Mouse (Mus musculus): ENCODE data around the gene Kidins220.

Gene Kidins220

GRCm38 (mm10) chr12:24961821-24962220 lies 12.9 kb upstream of the Kidins220 start:
- in situ Hi-C loops (cut with MboI; ENCODE audit: unreplicated experiment in 2 of 2), result no loop called here

DNA sequence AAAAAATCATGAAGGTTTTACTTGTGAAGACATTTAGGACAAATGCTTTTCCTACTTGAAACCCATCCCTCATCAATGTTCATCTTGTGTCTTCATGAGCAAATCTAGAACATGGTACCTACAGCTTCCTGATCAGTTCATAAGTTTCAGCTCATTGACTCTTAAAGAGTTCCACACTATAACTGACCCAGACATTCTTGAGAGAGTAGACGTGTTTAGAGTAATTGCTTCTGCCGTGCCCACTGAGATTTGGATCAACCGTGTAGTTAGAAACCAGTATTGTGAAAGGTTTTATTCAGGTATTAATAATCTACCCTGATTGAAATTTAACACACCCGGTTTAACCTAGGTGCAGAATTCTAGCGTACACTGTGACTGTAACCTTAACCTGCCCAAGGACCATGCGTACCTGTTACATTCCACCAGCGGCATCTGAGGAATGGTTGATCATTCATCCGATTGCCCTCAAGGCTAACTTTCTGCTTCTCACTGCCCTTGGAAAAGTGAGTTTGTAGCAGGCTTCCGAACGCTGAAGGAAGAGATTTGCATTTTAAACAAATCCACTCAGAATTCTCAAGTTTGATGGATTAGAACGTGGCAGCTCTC lies 12.3 kb upstream of the Kidins220 start:
- in situ Hi-C loops (cut with MboI; ENCODE audit: unreplicated experiment in 2 of 2), result no loop called here

GRCm38 (mm10) chr12:24963393-24964022 lies 11.2 kb upstream of the Kidins220 start:
- in situ Hi-C loops (cut with MboI; ENCODE audit: unreplicated experiment in 2 of 2), result no loop called here

DNA sequence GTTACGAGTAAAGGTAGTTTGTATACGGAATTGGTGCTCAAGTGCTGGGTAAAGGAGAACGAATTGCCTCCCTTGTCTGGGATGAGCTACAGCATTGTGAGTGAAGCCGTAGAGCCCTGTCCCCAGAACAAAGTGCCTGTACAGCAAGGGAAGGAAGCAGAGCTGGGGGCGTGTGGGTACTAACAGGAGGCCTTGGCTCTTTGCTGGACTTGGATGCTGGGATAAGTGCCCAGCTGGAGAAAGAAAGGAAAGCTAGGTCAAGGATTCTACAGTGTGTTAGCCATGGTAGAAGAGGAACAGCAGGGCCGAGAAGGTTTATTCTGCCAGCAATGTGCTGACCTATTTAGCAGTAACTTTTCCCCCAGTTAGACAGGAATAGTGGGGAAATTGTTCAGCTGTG lies 9.3 kb upstream of the Kidins220 start:
- in situ Hi-C loops (cut with MboI; ENCODE audit: unreplicated experiment in 2 of 2), result no loop called here

- in situ Hi-C loops (cut with MboI; ENCODE audit: unreplicated experiment in 2 of 2), result no loop called here
Measured at GRCm38 (mm10) chr12:24966046-24966445, 8.7 kb upstream of the Kidins220 start.

DNA sequence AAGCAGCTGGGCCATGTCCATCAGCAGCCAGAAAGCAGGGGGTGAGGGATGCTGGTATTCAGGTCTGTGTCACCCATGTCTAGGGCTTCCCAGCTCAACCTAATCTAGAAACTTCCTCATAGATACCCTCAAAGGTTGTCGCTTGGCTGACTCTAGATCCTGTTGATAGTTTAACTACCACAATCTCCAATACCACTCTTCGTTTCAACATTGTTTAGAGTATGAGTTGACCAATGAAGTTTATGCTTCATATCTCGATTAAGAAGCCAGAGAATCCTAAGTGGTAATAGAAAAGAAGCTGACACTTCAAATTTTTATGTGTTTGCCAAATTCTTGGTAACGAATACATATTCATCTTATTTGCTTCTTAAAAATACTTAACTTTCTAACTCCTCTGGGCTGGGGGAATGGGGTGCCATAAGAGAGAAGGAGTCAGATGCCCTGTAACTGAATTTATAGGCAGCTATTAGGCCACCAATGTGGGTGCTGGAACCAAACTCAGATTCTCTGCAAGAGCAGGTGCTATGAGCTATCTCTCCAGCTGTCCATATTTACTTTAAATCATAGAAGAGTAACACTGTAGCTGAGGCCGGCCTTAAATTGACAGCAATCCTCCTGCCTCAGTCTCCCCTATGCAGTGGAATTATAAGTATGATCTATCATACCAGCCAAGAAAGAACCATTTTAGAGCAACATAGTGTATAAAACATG lies 3.1 kb upstream of the Kidins220 start:
- in situ Hi-C loops (cut with MboI; ENCODE audit: unreplicated experiment in 2 of 2), result loop anchor here (10.0 kb wide), 2 partner anchors 267 to 477 kb away; partner anchors contain the start of genes Taf1b (in 2 of the 2) and Rrm2 (in 1 of the 2)

GRCm38 (mm10) chr12:24972371-24973350 lies 2.1 kb upstream of the Kidins220 start:
- in situ Hi-C loops (cut with MboI; ENCODE audit: unreplicated experiment in 2 of 2), result loop anchor here (10.0 kb wide), 2 partner anchors 268 to 478 kb away; partner anchors contain the start of genes Taf1b (in 2 of the 2) and Rrm2 (in 1 of the 2)

DNA sequence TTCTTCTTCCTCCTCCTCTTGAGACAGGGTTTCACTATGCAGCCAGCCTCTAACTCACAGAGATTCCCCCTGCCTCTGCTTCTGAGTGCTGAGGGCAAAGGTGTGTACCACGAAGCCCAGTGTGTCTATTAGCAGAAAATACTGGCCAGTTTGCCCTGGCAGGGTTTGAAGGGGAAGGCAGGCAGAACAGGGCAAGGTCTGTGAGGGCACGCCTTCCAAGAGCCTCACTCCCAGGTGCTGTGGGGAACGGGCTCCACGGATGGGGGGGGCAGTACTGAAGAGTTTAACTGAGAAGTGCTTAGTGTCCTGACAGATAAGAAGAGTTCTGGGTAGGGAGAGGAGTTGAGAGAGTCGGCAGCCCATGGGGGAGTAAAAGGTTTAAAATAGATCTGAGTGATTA lies 1.1 kb upstream of the Kidins220 start:
- in situ Hi-C loops (cut with MboI; ENCODE audit: unreplicated experiment in 2 of 2), result loop anchor here (10.0 kb wide), 2 partner anchors 269 to 479 kb away; partner anchors contain the start of genes Taf1b (in 2 of the 2) and Rrm2 (in 1 of the 2)

- in situ Hi-C loops (cut with MboI; ENCODE audit: unreplicated experiment in 2 of 2), result loop anchor here (10.0 kb wide), 2 partner anchors 270 to 480 kb away; partner anchors contain the start of genes Taf1b (in 2 of the 2) and Rrm2 (in 1 of the 2)
Measured at GRCm38 (mm10) chr12:24975115-24975733, 499 bp downstream of the Kidins220 start.

DNA sequence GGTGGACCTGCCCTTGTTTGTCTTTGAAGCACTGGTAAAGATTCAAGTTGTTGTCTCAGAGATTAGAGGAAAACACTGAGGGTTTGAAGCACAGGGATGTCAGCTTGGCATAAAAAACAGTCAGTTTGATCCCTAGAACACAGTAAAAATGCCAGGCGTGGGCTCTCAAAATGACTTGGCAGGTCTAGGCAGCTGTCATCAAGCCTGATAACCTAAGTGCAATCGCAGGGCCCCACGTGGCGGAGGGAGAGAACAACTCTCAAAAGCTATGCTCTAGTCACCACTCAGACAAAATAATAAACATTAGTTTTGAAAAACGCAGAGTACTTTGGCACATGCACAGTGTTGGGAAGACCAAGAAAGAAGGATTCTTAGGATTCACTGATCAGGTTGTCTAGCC lies 10.5 kb downstream of the Kidins220 start:
- in situ Hi-C loops (cut with MboI; ENCODE audit: unreplicated experiment in 2 of 2), result no loop called here

GRCm38 (mm10) chr12:24995350-24995749 lies 20.6 kb downstream of the Kidins220 start:
- in situ Hi-C loops (cut with MboI; ENCODE audit: unreplicated experiment in 2 of 2), result no loop called here

GRCm38 (mm10) chr12:25005350-25005749 lies 30.6 kb downstream of the Kidins220 start:
- in situ Hi-C loops (cut with MboI; ENCODE audit: unreplicated experiment in 2 of 2), result no loop called here

GRCm38 (mm10) chr12:25009957-25010356 lies 35.2 kb downstream of the Kidins220 start:
- in situ Hi-C loops (cut with MboI; ENCODE audit: unreplicated experiment in 2 of 2), result no loop called here

DNA sequence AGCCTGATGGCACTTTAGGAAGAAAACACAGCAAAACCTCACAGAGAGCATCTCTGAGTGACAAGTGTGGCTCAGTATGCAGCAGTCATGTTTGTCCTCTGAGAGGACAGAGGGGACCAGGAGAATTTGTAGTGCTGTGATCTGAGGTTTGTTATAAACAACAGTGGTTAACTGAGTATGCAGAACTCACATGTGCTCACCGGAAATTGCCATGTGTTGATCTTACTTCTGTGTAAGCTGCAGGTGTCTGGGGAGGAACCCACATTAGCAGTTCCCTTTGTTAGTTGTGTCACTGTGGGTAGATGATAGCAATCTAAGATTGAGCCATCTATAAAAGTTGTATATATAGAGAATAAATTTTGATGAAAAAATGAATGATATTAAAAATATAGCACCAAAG lies 35.7 kb downstream of the Kidins220 start:
- in situ Hi-C loops (cut with MboI; ENCODE audit: unreplicated experiment in 2 of 2), result no loop called here

DNA sequence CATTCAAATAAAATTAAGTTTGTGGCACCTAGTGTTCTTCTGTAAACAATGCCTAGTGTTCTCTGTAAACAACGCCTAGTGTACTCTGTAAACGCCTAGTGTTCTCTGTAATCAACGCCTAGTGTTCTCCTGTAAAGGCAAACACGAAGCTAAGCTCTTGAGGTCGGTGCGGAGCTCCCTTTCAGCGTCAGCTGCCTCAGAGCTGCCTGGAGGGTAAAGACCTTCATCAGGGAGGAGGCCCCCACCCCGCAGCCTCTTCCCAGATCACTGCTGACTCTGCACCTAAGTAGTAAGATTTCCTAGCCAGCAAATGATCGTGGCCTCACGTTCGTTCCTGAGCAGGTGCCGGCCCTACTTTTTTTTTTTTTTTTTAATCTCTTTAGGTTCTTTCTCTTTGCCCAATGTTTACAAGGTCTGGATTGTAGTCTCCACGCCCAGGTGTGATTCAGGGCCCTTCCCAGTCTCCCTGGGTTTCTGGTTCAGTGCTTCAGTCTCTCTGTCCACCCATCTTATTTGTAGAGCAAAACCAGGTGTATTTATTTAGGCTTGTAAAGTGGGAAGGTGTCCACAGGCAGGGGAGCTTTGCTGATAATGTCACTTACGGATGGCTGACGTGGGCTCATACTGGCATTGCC lies 37.1 kb downstream of the Kidins220 start:
- in situ Hi-C loops (cut with MboI; ENCODE audit: unreplicated experiment in 2 of 2), result no loop called here

- in situ Hi-C loops (cut with MboI; ENCODE audit: unreplicated experiment in 2 of 2), result no loop called here
Measured at GRCm38 (mm10) chr12:25012555-25013540, 38.1 kb downstream of the Kidins220 start.

GRCm38 (mm10) chr12:25014307-25014927 lies 39.7 kb downstream of the Kidins220 start:
- in situ Hi-C loops (cut with MboI; ENCODE audit: unreplicated experiment in 2 of 2), result no loop called here

GRCm38 (mm10) chr12:25014938-25015337 lies 40.2 kb downstream of the Kidins220 start:
- in situ Hi-C loops (cut with MboI; ENCODE audit: unreplicated experiment in 2 of 2), result no loop called here
